Mouse (Mus musculus) forebrain, embryonic 13.5 days (tissue): ENCODE data around the gene Tmem192. TPM values are rescaled to one million over a fixed set of nuclear protein-coding genes. Genes with fewer than 3 reads are reported as not detected.

Source experiments
- ATAC-seq: fragments of 200-750 bp; cut with Nextera tagmentation; 2 replicates; pipeline ENCODE4 v1.8.0; 2017
- H3K27ac ChIP-seq: fragments of 300-500 bp; sonication (generic); 2 replicates; pipeline ENCODE4 v1.5.1; 2015; ENCODE audit warnings: inconsistent platforms, mild to moderate bottlenecking, moderate library complexity
- H3K27me3 ChIP-seq: fragments of 300-500 bp; sonication (generic); 2 replicates; pipeline ENCODE4 v1.6.1; 2015; ENCODE audit warnings: mild to moderate bottlenecking, inconsistent platforms
- H3K36me3 ChIP-seq: fragments of 300-500 bp; sonication (generic); 2 replicates; pipeline ENCODE4 v1.6.1; 2015; ENCODE audit warnings: mild to moderate bottlenecking, inconsistent platforms; ENCODE audit not compliant: poor library complexity, severe bottlenecking
- H3K4me1 ChIP-seq: fragments of 300-500 bp; sonication (generic); 2 replicates; pipeline ENCODE4 v1.6.1; 2015; ENCODE audit warnings: inconsistent platforms
- H3K4me2 ChIP-seq: fragments of 300-500 bp; sonication (generic); 2 replicates; pipeline ENCODE4 v1.6.1; 2015; ENCODE audit warnings: inconsistent platforms, mild to moderate bottlenecking, moderate library complexity
- H3K4me3 ChIP-seq: fragments of 300-500 bp; sonication (generic); 2 replicates; pipeline ENCODE4 v1.5.1; 2015; ENCODE audit warnings: mild to moderate bottlenecking, inconsistent platforms
- H3K9ac ChIP-seq: fragments of 300-500 bp; sonication (generic); 2 replicates; pipeline ENCODE4 v1.6.1; 2015; ENCODE audit warnings: mild to moderate bottlenecking, inconsistent platforms
- H3K9me3 ChIP-seq: fragments of 300-500 bp; sonication (generic); replicated peaks from 2 replicates; pipeline ENCODE4 v1.6.1; 2016; ENCODE audit warnings: inconsistent platforms
- WGBS: fragments of 180-500 bp; shearing (Covaris S2); methylation state at CpG from one replicate; pipeline ENCODE4 v1.1.7; 2015; 5-methylcytosine and 5-hydroxymethylcytosine counted together
- polyA plus RNA-seq: library from polyadenylated mRNA; unstranded; fragments of >200 nt; fragmentation: Nextera tagmentation; extraction: Ambion mirVana; gene quantifications from 2 replicates; pipeline ENCODE4 v1.2.1, GENCODE M21; 2015

Gene Tmem192
- polyA plus RNA-seq, 1 experiment from 2014 or later, result 13.4 TPM

- Histone ChIP-seq H3K4me1 (no peaks in the 10 kb centered on the region), H3K27ac (no peak overlapping the region), H3K9me3 (no peaks in the 10 kb centered on the region), H3K36me3 (no peaks in the 10 kb centered on the region), H3K9ac (no peak overlapping the region), H3K4me3 (no peak overlapping the region), H3K27me3 (no peaks in the 10 kb centered on the region), H3K4me2 (no peak overlapping the region)
- no peak for ATAC-seq
- WGBS, result 74% methylated on average over 3 of the region's 3 CpGs
Measured at GRCm38 (mm10) chr8:64934997-64935396, 12.0 kb upstream of the Tmem192 start.

DNA sequence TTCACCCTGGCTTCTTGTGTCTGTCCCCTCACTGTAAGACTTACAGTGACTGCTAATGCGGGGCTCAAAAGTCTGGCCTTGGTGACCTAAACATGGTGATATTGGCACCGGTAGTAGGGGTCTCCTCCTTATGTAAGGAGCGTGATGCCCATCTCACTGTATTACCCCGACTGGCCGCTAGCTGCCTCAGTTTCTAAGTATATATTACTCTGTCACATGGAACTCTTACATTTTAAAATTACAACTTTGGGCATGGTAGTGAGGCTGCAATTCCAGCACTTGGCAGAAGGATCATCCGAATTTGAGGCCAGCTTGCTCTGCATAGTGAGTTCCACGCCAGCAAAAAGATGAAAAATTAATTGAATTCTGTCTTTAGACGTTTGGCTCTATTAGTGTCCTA, 6.0 kb upstream of the Tmem192 start:
- H3K9ac ChIP-seq, result no peak overlapping the region
- H3K36me3 ChIP-seq, result no peaks in the 10 kb centered on the region
- H3K27me3 ChIP-seq, result peaks cover 16% of the 10 kb centered on the region
- ATAC-seq, result peak; percentile 49
- H3K4me2 ChIP-seq, result no peak overlapping the region
- H3K4me1 ChIP-seq, result 0 out of 2 replicates have a peak, but pooled peaks cover 3% of the 10 kb centered on the region
- no peaks in the 10 kb centered on the region for H3K9me3 ChIP-seq
- no peak overlapping the region for H3K4me3 ChIP-seq
- WGBS, result 76% methylated on average over 8 of the region's 8 CpGs
- H3K27ac ChIP-seq, result no peak overlapping the region

DNA sequence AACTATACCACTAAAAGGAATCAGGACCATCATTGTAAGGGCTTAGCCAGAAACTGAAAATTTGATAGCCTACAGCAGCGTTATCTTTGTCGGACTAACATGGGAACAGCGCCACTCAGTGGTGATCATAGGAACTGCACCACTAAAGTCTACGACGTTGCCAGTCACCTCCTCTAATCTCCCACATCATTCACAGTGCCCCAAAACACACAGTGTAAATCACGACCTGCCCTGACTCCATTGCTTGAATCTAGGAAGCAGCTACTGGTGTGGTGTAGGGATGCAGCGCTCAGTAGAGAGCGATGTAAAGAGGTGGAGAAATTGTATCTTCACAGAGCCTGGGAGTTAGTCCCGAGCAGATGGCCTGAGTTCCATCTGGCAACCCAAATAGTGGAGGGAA, 5.5 kb upstream of the Tmem192 start:
- ATAC-seq, result peak; percentile 77

GRCm38 (mm10) chr8:64942946-64943345, 4.0 kb upstream of the Tmem192 start:
- no peak for ATAC-seq
- no peaks in the 10 kb centered on the region for H3K36me3 ChIP-seq
- H3K27me3 ChIP-seq, result peaks cover 16% of the 10 kb centered on the region
- H3K9me3 ChIP-seq, result no peaks in the 10 kb centered on the region
- H3K4me1 ChIP-seq, result 0 out of 2 replicates have a peak, but pooled peaks cover 3% of the 10 kb centered on the region
- 15% methylated on average over 5 of the region's 5 CpGs for WGBS
- no peak overlapping the region for H3K4me2 ChIP-seq
- no peak overlapping the region for H3K27ac ChIP-seq
- H3K9ac ChIP-seq, result no peak overlapping the region
- H3K4me3 ChIP-seq, result no peak overlapping the region

More for the DNA sequence above, 5.5 kb upstream of the Tmem192 start:
- Histone ChIP-seq H3K27ac (no peak overlapping the region), H3K4me3 (no peak overlapping the region), H3K27me3 (peaks cover 16% of the 10 kb centered on the region), H3K9me3 (no peaks in the 10 kb centered on the region), H3K4me2 (0 out of 2 replicates have a peak overlapping the region, but pooled peaks have one; percentile 18), H3K9ac (no peak overlapping the region), H3K36me3 (no peaks in the 10 kb centered on the region), H3K4me1 (0 out of 2 replicates have a peak, but pooled peaks cover 3% of the 10 kb centered on the region)
- WGBS, result 15% methylated on average over 9 of the region's 9 CpGs

DNA sequence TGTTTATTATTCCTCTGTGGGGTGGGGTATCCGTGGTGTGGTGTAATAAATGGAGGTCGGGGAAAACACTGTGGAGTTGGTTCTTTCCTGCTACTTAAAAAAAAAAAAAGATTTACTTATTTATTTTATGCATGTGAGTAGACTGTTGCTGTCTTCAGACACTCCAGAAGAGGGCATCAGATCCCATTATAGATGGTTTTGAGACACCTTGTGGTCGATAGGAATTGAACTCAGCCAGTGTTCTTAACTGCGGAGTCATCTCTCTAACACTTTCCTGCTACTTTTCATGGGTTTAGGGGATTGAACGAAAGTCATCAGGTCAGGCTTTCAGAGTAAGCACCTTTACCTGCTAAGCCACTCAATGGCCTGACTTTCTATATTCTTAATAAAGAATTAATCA, 2.2 kb upstream of the Tmem192 start:
- H3K27me3 ChIP-seq, result peaks cover 16% of the 10 kb centered on the region
- H3K4me3 ChIP-seq, result no peak overlapping the region
- ATAC-seq, result no peak
- no peaks in the 10 kb centered on the region for H3K9me3 ChIP-seq
- H3K4me1 ChIP-seq, result 0 out of 2 replicates have a peak, but pooled peaks cover 3% of the 10 kb centered on the region
- no peak overlapping the region for H3K27ac ChIP-seq
- H3K4me2 ChIP-seq, result no peak overlapping the region
- 20% methylated on average over 5 of the region's 5 CpGs for WGBS
- no peak overlapping the region for H3K9ac ChIP-seq
- H3K36me3 ChIP-seq, result no peaks in the 10 kb centered on the region

DNA sequence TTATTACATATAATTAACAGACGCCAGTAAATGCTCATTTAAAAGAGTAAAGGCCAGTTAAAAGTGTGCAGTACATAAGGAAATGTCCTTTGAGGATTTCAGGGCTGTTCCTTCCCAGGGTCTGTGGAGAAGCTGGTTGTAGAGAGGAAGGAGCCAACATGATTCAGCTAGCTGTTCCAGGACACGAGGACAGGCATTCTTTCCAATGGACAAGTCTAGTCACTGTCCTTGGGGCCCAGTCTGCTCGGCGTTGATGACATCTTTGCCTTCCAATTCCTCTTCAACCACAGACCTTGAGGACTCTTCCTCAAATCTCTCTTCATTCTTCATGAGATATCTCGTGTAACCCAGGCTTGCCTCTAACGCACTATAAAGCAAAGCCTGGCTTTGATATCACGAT, 1.4 kb upstream of the Tmem192 start:
- Histone ChIP-seq H3K36me3 (no peaks in the 10 kb centered on the region), H3K27me3 (peaks cover 16% of the 10 kb centered on the region), H3K27ac (no peak overlapping the region), H3K9me3 (no peaks in the 10 kb centered on the region), H3K4me1 (0 out of 2 replicates have a peak, but pooled peaks cover 3% of the 10 kb centered on the region), H3K4me3 (no peak overlapping the region), H3K4me2 (no peak overlapping the region), H3K9ac (no peak overlapping the region)
- 84% methylated on average over 7 of the region's 7 CpGs for WGBS
- ATAC-seq, result no peak

GRCm38 (mm10) chr8:64946441-64946819, 555 bp upstream of the Tmem192 start:
- Histone ChIP-seq H3K27me3 (peaks cover 16% of the 10 kb centered on the region), H3K36me3 (no peaks in the 10 kb centered on the region), H3K4me2 (no peak overlapping the region), H3K4me1 (0 out of 2 replicates have a peak, but pooled peaks cover 3% of the 10 kb centered on the region), H3K27ac (no peak overlapping the region), H3K9me3 (no peaks in the 10 kb centered on the region), H3K4me3 (peak overlapping the region; percentile 72), H3K9ac (no peak overlapping the region)
- no peak for ATAC-seq
- WGBS, result 55% methylated on average over 8 of the region's 8 CpGs

DNA sequence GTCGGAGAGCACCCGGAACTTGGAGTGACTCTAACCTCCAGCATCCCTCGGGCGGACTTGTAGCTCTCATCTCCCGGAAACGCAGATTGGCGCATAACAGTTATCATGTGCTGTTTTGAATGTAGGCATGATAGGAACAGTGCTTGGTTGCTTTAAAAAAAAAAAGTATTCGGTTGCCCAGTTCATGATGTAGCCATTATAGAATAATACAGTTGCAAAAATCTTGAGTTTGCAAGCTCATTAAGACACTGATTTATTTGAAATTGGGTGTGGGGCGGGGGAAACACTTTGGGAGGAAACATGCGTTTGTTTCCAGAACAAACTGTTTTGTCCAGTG, 681 bp downstream of the Tmem192 start:
- Histone ChIP-seq H3K4me1 (0 out of 2 replicates have a peak, but pooled peaks cover under 1% of the 10 kb centered on the region), H3K9ac (peak overlapping the region; percentile 68), H3K4me3 (peak overlapping the region; percentile 72), H3K36me3 (no peaks in the 10 kb centered on the region), H3K27ac (peak overlapping the region; percentile 68), H3K9me3 (no peaks in the 10 kb centered on the region), H3K4me2 (peak overlapping the region; percentile 66), H3K27me3 (peaks cover 11% of the 10 kb centered on the region)
- 7% methylated on average over 10 of the region's 10 CpGs for WGBS
- no peak for ATAC-seq

DNA sequence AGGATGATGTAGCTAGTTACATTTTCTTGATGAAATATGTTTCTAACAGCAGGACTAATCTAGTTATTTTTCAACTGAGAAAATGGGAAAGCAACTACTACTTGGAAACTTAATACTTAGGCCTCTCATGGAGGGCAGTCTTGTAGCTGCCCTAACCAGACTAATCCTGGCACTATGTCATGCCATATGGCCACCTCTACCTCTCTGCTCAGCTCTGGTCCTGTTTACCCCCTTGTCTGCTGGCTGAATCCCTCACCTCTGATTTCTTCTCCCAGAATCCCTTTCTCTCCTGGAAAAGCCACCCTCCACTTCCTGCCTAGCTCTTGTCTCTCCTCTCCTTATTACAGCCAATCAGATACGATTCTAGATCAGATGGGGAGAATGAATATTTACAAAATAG, 1.4 kb downstream of the Tmem192 start:
- no peaks in the 10 kb centered on the region for H3K9me3 ChIP-seq
- no peak overlapping the region for H3K4me2 ChIP-seq
- ATAC-seq, result no peak
- no peak overlapping the region for H3K9ac ChIP-seq
- no peak overlapping the region for H3K27ac ChIP-seq
- WGBS, result 92% methylated on average over 1 of the region's 1 CpGs
- no peaks in the 10 kb centered on the region for H3K36me3 ChIP-seq
- H3K4me3 ChIP-seq, result no peak overlapping the region
- no peaks in the 10 kb centered on the region for H3K4me1 ChIP-seq
- peaks cover 4% of the 10 kb centered on the region; the same call in 1 of the 2 replicates for H3K27me3 ChIP-seq

DNA sequence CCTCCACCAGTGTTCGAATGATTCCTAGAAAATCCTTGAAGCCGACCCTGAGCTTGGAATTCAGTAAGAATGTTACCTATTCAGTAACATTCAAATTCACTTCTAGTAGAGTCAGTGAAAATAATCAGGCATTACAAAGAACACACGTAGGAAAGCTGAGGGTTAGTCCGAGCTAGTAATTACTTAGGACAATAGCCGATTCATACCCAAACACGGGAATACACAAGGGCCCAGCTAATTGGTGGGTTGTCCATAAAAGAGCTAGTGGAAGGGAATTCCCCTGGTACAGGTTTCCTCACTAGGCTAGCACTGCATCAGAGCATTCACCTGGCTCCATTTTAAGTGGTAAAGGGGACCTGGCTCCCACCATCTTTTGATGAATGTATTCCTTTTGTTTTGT, 5.1 kb downstream of the Tmem192 start:
- no peaks in the 10 kb centered on the region for H3K4me1 ChIP-seq
- H3K4me2 ChIP-seq, result no peak overlapping the region
- H3K9me3 ChIP-seq, result no peaks in the 10 kb centered on the region
- H3K27ac ChIP-seq, result no peak overlapping the region
- H3K4me3 ChIP-seq, result no peak overlapping the region
- H3K27me3 ChIP-seq, result no peaks in the 10 kb centered on the region
- H3K9ac ChIP-seq, result no peak overlapping the region
- 48% methylated on average over 6 of the region's 6 CpGs for WGBS
- no peak for ATAC-seq
- no peaks in the 10 kb centered on the region for H3K36me3 ChIP-seq

DNA sequence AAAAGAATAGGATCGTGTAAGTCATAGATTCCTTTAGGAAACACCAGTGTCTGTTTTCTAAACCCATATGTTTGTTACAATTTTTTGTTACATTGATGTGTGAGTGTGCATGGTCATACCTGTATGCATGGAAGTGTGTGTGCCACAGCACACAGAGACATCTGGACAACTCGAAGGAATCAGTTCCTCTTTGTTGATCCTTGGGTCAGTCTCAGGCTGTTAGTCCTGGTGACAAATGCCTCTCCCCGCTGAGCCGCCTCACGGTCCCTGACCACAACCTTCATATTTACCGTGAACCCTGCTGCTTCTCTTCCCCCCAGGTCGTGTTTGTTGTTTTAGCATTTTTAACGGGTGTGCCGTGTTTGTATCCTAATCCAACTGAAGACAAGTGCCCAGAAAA, 12.0 kb downstream of the Tmem192 start:
- H3K9ac ChIP-seq, result no peak overlapping the region
- WGBS, result 89% methylated on average over 9 of the region's 9 CpGs
- no peak overlapping the region for H3K4me2 ChIP-seq
- H3K4me3 ChIP-seq, result no peak overlapping the region
- no peaks in the 10 kb centered on the region for H3K27me3 ChIP-seq
- no peak for ATAC-seq
- H3K4me1 ChIP-seq, result no peaks in the 10 kb centered on the region
- peaks cover 10% of the 10 kb centered on the region for H3K36me3 ChIP-seq
- H3K27ac ChIP-seq, result no peak overlapping the region
- H3K9me3 ChIP-seq, result no peaks in the 10 kb centered on the region

- no peak overlapping the region for H3K4me2 ChIP-seq
- no peak for ATAC-seq
- H3K9me3 ChIP-seq, result no peaks in the 10 kb centered on the region
- H3K9ac ChIP-seq, result no peak overlapping the region
- peaks cover 10% of the 10 kb centered on the region for H3K36me3 ChIP-seq
- H3K4me3 ChIP-seq, result no peak overlapping the region
- H3K27ac ChIP-seq, result no peak overlapping the region
- no peaks in the 10 kb centered on the region for H3K27me3 ChIP-seq
- H3K4me1 ChIP-seq, result no peaks in the 10 kb centered on the region
Measured at GRCm38 (mm10) chr8:64962836-64963235, 15.9 kb downstream of the Tmem192 start.

DNA sequence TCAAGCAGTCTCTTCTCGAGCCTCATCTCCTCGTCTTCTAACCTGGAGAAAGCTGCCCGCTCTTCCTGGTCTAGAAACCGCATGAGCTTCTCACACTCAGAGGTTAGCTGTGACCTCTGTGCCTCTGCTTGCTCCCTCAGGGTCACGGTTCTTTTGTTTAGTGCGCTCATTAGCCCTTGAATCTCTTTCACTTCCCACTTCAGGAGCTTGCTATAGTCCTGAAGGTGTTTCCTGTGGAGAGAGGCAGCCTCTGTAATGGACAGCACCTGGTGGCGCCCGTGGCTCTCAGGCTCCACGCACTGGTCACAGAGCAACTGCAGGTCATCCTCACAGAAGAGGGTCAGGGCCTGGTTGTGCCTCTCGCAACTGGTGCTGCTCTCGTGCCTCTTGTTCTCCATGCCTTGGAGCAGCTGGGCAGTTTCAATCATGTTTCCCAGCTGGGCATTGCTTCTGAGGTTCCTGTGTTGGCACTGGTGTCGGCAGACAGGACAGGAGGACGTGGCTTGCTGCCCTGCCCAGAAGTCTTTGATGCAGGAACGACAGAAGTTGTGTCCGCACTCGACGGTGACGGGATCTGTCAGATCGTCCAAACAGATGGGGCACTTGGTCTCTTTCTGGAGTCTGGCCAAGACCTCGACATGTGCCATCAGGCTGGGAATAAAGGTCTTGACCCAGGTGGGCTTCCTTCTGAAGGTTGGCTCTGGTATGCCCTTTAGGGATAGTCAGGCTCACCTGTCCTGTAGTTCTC, 36.3 kb downstream of the Tmem192 start:
- no peak for ATAC-seq

More for the DNA sequence above, 36.3 kb downstream of the Tmem192 start:
- no peak overlapping the region for H3K4me2 ChIP-seq
- H3K4me1 ChIP-seq, result no peaks in the 10 kb centered on the region
- H3K27ac ChIP-seq, result no peak overlapping the region
- no peaks in the 10 kb centered on the region for H3K9me3 ChIP-seq
- WGBS, result 73% methylated on average over 20 of the region's 20 CpGs
- no peak overlapping the region for H3K9ac ChIP-seq
- no peaks in the 10 kb centered on the region for H3K36me3 ChIP-seq
- H3K27me3 ChIP-seq, result no peaks in the 10 kb centered on the region
- H3K4me3 ChIP-seq, result no peak overlapping the region
